Mouse (Mus musculus) ES-CJ7 (cell line): Measurements from ENCODE around the gene Fbxo21.

Source experiments
- DNase-seq: peaks from one replicate; pipeline ENCODE4 v3.0.0; 2011; ENCODE audit warnings: low read depth, low spot score

Gene Fbxo21

GRCm38 (mm10) chr5:118044907-118045306 lies 68.4 kb downstream of the Fbxo21 start:
- no peak for DNase-seq

- DNase-seq = no peak
These were observed 68.9 kb downstream of the Fbxo21 start for GRCm38 (mm10) chr5:118045385-118045784.

- DNase-seq = no peak
These were observed 70.7 kb downstream of the Fbxo21 start for GRCm38 (mm10) chr5:118047091-118047757.

GRCm38 (mm10) chr5:118048412-118048811 lies 71.9 kb downstream of the Fbxo21 start:
- DNase-seq = no peak

- DNase-seq = no peak
These were observed 72.4 kb downstream of the Fbxo21 start for GRCm38 (mm10) chr5:118048928-118049327.

- DNase-seq = no peak
These were observed 74.2 kb downstream of the Fbxo21 start for GRCm38 (mm10) chr5:118050743-118051142.

GRCm38 (mm10) chr5:118051981-118052662 lies 75.6 kb downstream of the Fbxo21 start:
- no peak for DNase-seq

- DNase-seq = no peak
These were observed 76.7 kb downstream of the Fbxo21 start for GRCm38 (mm10) chr5:118053205-118053604.

- DNase-seq = no peak
These were observed 81.1 kb downstream of the Fbxo21 start for GRCm38 (mm10) chr5:118057508-118058111.

- no peak for DNase-seq
These were observed 82.3 kb downstream of the Fbxo21 start for GRCm38 (mm10) chr5:118058858-118059257.

- no peak for DNase-seq
These were observed 83.1 kb downstream of the Fbxo21 start for GRCm38 (mm10) chr5:118059646-118060045.
